Mouse (Mus musculus) right cerebral cortex, postnatal 25 days (tissue): ENCODE data around the gene Srsf7.
A peak's percentile ranks its signal among the peaks of the same experiment; 100 is the strongest.
"Not testable (repeated sequence)": the region's sequence is repeated elsewhere in the genome, so short reads cannot be mapped to it uniquely, and the experiment has no call there.

ENCODE experiments used
- DNase-seq: peaks from one replicate; pipeline ENCODE4 v3.0.0; 2022

Gene Srsf7

DNA sequence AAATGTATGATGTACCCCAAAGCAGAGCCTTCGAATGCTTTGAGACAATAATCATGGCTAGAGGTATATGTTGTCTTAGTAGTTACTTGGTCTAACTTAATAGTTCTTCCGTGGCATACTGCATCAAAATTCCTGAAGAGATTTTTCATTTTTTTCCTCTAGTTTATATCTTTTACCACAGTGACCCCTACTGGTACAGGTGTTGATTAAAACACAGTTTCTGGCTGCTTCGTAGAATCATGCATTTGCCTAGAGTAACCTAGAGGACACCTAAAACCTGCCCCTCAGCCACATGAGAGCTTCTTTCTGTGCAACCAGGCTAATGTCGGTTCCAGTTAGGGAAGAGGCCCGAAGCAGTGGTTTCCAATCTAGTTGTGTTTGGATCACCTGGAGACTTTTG lies 14.0 kb downstream of the Srsf7 start:
- DNase-seq, result no peak

DNA sequence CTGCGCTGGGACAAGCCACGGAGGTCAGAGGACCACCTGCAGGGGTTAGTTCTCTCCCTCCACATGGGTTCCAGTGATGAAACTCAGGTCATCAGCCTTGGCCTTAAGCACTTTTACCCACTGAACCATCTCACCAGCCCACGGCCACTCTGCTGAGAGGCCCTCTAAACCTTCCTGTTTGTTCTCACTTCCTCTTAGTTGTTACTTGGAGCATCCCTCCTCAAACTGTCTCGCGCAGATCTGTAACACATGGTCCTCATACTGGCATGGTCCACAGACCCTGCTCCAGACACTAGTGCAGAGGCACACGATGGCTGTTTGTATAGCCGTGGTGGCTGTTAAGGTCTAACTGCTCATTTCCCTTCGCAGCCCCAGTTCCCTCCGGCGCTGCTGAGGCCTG lies 23.5 kb downstream of the Srsf7 start:
- DNase-seq, result no peak

DNA sequence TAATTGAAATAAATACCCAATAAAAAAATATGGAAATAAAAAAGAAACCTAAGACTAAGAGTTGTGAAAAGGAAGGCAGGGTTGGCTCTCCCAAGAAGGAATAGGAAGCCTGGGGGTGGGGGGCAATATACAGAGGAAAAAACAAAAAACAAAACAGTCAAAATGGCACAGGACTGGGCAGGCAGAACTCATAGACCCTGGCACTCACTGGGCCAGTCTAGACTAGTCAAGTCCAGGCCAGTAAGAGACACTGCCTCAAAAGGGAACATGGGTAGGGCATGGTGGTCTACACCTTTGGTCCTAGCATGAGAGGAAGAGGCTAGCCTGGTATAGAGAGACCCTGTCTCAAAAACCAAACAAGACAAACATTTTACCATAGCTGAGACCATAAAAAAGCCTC lies 26.6 kb downstream of the Srsf7 start:
- DNase-seq, result no peak

DNA sequence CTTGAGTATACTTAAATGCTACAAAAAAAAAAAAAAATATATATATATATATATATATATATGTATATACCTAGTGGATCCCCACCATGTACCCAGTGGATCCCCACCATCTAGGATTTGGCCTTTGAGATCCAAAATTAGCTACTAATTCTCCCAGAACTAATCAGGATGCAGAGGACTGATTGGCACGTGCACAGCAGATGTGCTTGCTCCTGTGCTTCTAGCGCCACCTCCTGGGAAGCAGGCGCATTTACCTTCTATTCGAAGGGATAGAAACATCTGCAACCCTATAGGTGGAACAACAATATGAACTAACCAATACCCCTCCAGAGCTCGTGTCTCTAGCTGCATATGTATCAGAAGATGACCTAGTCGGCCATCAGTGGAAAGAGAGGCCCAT lies 27.1 kb downstream of the Srsf7 start:
- peak; percentile 59 for DNase-seq

DNA sequence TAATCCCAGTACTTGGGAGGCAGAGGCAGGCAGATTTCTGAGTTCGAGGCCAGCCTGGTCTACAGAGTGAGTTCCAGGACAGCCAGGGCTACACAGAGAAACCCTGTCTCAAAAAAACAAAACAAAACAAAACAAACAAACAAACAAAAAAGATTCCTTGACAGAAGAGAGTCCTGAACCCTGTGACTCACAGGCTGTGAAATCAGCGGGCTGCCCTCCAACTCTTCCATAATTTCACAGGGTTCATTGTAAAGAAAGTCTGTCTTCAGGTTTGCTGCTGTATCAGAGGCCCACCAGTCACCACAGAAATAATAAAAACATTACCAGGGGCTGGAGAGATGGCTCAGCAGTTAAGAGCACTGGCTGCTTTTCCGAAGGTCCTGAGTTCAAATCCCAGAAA lies 28.3 kb downstream of the Srsf7 start:
- DNase-seq, result not testable (repeated sequence)

DNA sequence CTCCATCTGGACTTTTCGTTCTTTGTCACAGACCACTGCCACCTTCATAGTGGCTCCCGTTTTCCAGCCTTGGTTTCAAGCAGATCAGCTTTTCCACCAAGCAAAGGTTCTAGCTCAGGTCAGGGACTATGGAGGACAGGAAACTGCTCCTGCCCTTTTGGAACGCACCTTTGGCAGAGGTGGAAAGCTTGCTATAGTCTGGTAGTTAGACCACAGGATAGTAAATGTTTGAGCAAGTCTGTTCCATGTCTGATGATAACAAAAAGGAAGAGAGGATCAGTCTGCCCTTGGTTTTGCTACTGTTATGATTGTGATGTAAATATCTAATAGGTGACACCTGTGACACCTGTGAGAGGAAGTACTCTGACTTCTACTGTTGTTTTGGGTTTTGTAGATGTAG lies 31.1 kb downstream of the Srsf7 start:
- DNase-seq, result no peak

DNA sequence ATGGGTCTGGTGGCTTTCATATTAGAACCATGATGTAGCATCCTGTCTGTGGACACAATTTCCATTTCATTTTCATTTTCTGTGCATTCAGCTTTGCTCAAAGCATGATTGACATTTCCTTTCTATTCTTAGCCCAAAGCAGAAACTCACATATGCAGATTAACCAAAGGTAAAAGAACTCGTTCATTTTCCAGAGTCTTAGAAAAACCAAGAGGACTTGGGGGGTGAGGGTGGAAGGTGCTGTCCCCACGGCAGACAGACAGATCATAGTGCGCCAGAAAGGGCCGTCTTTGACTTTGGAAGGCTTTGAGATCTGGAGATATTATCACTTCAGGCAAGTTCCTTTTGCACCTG lies 31.7 kb downstream of the Srsf7 start:
- no peak for DNase-seq

DNA sequence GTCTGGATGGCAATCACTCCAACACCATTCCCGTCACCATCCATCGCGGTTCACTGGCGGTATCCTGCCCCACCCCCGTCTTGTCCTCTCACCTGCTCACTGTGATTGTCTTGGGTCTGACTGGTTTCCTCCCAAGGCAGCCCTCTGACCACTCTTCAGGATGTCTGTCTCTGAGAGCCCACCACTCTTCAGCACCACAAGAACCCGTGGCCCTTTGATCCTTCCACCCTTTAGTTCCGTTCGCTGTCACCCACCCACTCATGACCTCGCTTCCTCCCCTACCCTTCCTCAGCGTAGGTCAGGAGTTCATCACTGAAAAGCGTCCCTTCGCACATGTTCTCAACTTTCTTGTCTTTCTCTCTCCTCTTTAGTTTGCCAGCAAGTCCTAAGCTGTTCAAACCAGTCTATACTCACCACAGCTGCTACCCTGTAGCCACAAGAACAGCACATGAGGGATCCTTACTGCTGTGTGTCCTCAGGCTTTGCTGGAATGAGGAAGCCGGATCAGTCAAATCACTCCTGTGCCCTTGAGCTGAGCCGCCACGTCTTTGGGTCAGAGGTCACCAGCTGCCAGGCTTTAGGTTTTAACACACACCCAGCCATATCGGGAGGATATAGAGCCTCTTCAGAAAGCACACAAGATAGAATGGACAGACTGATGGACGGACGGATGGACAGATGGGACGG lies 32.3 kb downstream of the Srsf7 start:
- DNase-seq, result no peak

DNA sequence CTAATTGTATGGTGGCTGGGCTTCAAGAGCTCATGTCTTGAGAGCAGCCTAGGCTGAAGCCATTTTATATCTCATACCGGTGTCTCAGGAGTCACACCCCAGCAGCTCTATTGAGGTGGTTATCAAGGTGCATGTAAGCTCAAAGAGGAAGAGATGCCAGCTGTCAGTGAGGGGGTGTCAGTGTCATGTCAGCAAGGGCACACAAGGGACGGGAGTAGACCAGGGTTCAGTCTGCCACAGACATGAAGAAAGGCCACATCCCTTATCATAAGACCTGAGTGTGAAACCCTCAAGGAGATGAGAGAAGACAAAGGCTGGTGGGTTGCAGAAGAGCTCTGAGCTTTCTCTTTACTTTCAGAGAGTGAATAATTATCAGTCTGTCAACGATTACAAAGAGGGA lies 33.0 kb downstream of the Srsf7 start:
- DNase-seq, result no peak

DNA sequence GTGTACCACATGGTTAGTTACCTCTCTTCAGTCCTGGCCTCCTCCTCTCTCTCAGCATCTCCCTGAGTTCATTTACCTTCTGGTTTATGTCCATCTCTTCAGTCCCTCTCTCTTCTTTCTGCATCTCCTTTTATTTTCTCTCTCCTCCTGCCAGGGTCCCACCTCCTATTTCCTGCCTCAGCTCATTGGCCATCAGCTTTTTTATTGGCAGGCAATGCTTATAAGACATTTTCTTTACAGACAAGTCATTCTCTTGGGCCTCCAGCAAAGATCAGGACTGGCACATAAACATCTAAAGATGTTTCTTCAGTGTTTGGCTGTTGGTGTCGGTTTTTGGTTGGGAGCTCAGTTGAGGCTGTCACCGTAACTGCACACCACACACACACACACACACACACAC lies 33.4 kb downstream of the Srsf7 start:
- DNase-seq, result no peak

DNA sequence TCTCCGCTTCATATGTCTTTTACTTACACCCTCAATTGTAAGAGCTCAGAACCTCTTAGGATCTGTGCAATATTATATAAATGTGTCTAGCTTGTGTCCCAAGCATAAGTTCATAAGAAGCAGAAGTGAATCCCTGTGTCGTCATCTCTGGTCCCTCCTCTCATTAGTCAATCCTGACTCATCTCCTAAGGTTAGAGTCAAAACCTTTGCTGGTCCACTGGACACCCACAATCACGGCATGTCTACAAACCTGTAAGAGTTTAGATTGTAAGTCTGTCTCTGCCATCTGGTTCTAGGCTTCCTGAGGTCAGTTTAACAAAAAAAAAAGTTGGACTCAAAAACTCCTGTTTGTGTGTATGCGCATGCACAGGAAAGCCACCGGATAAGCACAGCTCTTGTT lies 34.3 kb downstream of the Srsf7 start:
- no peak for DNase-seq

DNA sequence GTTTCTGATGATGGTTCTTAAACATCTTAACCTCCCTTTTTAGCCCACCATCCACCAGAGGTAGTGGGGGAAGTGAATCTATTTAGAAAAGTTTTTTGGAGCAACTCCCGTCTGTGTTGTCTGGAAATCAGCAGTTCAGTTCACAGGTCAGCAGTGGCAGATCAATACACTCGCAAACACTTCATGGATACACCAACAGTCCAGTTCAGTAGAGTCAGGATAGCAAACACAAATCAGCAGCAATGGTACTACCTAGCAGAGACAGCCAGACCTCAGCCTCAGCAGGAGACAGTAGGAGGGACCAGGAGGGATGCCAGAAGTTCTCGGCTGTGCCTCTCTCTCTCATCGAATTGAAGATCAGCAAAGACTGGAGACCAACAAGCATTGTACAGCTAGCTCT lies 35.2 kb downstream of the Srsf7 start:
- no peak for DNase-seq

DNA sequence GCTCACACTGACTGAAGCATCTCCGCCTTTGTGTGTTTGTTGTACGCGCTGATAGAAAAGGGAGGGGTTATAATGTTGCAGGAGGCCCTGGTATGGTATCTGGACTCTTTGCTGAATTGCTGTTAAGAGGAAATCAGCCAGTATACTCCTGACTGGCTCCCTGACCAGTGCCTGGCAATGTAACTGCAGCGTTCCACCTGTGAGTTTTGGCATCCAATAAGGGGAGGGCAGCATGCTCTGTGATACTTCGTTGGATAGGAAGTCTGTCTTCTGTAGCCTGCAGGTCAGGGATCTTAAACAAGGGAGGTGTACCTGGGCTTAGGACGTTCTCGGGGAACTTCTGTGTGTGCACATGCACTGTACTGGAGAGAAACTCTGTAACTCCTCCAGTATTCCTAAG lies 36.2 kb downstream of the Srsf7 start:
- no peak for DNase-seq

DNA sequence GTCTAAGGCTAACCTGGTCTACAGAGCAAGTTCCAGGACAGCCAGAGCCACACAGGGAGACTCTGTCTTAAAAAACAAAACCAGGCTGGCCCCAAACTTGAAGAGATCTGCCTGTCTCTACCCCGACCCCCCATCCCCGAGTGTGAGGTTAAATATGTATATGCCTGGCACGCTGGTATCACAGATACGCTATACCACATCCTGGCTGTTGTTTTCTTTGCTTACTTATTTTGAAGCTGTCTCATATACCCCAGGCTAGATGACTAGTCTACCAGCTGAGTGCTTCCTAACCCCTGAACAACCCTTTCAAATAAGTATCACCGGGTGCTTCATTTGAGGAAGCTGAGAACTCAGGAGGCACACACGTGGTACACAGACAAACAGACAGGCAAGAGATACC lies 37.3 kb downstream of the Srsf7 start:
- no peak for DNase-seq

DNA sequence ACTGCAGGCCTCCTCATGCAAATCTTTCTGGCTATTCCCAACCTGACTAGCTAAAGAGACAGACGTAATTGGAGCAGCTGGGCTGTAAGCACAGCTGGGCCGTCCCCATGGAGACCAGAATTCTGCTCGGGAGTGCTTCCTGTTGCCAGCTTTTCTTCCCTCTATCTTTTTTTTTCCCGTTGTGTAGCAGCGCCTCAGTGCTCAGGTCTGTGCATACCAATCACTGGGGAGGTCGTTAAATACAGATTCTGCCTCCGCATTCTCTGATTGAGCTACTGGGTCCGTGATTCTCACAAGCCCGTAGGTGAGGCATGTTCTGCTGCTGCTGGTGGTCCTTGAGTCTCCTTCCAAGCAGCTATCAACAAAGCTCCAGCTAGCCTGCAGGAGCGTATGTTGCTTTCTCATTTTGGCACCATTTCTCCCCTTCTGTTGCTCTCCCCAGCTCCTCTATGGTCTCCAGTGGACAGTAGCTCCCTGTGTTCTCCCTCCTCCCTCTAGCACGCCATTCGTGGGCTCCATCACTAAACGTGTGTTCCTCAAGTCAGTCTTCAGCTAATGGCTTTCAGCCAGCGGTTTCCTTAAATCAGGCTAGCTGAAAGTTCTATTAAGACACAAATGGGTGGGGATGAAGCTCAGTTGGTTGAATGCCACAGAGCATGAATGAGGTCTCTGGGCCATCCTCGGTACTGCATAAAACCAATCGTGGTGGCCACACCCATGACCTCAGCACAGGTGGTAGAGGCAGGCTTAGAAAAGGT lies 38.5 kb downstream of the Srsf7 start:
- DNase-seq, result peak; percentile 74

DNA sequence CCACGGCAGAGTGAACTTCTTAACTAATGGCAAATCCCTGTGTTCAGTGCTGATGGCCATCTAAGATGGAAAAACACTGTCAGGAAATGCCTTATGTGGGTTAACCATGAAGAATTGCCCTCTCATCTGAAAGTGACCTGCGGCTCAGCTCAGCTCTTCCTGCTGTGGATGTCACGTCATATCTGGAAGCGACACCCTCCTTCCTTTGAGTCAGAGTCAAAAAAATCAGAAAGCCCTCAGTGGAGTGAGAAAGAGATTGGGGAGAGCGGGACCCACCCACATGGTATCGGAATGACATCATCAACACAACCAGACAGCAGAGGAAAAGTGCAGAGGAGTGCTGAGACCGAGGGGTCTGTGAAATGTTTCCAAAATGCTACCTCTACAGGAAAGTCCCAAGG lies 39.3 kb downstream of the Srsf7 start:
- DNase-seq, result peak; percentile 46

DNA sequence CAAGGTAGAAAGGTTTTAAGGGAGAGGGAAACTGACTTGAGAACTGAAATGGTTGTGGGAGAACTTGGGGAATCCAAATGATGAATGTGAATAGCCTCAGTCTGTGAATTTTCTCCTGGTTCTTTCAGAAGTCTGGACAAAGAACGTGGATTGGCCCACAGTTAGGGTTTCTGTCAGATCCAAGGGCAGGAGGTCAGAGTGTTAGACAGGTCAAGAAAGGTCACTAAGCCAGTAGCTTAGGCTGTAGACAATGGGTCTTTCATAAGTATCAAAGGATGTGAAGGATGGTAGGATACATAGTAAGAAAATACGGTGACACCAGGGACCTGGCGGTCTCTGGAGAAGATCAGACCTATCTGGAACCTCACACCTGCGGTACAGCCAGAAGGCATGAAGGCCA lies 39.7 kb downstream of the Srsf7 start:
- no peak for DNase-seq

DNA sequence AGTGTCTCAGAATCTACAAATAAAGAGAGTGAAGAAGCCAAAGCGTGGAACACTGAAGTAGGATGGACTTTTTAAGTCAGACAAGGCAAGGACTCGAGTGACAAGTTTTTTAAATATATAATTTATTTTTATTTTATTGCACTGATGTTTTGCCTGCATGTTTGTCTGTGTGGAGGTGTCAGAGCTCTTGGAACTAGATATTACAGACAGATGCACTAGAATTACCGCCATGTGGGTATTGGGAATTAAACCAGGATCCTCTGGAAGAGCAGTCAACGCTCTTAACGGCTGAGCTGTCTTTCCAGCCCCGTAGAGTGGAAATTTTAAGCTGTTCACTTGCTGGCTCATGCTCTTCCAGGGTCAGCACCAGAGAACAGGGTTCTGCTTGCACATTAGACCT lies 40.8 kb downstream of the Srsf7 start:
- no peak for DNase-seq

DNA sequence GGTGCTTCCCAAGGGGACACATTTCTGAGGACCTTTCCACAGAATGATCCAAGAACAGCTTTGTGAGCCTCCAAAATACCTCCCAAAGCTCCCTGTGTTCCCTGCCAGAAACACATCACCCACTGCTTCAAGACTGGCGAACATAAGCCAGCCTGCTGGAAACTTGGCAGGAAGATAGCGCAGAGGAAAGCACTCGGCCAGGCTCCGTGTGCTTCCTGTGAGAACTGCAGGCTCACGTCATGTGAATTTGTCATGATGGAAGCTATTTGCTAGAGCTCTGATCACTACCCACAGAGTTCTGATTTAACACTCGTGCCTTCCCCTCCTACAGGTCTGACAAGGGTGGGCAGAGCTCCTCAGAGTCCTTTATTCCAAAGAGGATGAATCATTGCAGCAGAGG lies 41.4 kb downstream of the Srsf7 start:
- DNase-seq, result peak; percentile 81

DNA sequence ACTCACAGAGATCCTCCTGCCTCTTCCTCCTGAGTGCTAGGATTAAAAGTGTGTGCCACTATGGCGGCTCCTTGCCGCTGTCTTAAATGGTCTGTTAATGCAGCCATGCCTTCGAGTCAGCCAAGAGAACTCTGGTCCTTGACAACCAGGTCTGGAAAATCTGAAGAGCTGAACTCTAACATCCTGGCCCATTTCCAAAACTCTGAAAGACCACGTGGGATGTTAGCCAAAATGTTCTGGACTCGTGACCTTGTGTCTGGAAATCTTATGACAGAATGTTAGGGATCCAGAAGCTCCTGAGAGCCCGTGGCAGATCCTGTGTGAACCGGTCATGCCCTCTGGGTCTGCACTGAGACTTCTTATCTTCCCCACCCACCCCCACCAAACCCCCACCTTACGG lies 43.1 kb downstream of the Srsf7 start:
- no peak for DNase-seq

DNA sequence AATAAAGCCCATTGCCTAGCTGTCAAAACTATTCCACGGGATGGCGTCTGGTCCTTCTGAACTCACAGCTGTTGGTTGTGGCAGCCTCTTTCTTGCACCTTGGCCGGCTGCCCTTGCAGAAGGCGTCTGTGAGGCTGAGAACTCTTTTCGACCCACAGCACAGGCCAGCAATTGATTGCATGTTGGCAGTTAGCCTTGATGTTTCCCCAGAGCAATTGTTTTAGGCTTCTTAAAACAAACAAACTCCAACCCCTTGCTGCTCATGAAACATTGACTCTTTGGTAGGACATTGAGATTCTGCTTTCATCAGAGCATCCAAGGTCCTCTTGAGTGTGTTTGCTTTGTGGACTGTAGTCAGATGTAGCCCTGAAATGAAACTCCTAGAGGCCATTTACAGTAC lies 46.7 kb downstream of the Srsf7 start:
- DNase-seq, result no peak

DNA sequence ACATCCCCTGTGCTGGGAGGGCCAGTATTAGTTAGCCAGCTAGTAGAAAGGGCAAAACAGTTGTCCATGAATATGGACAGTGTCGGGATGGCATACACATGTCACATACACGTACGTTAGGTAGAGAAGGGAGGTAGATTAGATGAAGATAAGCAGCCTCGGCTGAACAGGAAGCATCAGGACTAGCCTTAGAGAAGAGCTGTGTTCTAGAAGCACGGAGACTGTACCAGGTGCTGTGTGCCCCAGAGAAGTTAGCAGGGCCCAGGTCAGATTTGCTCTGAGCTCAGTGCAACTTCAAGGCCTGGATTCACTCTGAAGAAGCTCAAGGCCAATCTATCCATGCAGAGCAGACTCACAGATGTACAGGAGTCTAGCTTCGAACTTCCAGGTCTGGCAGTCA lies 49.6 kb downstream of the Srsf7 start:
- DNase-seq, result no peak

DNA sequence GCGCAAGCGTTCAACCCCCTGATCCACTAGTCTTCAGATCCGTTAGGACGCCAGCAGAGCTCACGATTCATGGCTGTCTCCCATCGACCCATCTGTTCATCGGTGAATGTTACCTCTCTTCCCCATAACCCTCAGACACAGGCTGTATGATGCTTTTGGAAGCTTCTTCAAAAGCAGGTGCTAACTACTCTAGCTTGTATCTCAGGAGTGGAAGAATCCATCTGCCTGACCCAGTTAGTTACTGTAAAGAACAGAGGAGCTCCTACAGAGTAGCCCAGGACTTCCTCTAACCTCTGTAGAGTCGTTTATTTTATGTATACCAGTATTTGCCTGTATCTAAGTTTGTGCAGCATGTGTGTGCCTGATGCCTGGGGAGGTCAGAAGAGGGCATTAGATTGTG lies 50.2 kb downstream of the Srsf7 start:
- DNase-seq, result no peak

DNA sequence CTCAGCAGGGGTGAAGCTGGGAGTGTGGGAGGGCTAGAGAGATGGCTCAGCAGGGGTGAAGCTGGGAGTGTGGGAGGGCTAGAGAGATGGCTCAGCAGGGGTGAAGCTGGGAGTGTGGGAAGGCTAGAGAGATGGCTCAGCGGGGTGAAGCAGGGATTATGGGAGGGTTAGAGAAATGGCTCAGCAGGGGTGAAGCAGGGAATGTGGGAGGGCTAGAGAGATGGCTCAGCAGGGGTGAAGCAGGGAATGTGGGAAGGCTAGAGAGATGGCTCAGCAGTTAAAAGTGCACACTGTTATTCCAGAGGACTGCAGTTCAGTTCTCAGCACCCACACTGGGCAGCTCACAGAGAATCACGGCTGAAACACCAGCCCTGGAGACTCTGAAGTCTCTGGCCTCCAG lies 53.5 kb downstream of the Srsf7 start:
- DNase-seq, result no peak
